Mouse (Mus musculus) liver, embryonic 14.5 days (tissue): ENCODE measurements around the gene Dscam. TPM values are rescaled to one million over a fixed set of nuclear protein-coding genes. Genes with fewer than 3 reads are reported as not detected.
A peak's percentile ranks its signal among the peaks of the same experiment; 100 is the strongest.

Experiments
- ATAC-seq: fragments of 200-750 bp; cut with Nextera tagmentation; 2 replicates; pipeline ENCODE4 v1.8.0; 2017; ENCODE audit warnings: moderate number of reproducible peaks, mild to moderate bottlenecking, moderate library complexity; ENCODE audit not compliant: insufficient read depth
- DNase-seq, 3 experiments: peaks; one replicate each; pipeline ENCODE4 v3.0.0-alpha.2; 2012 to 2013; ENCODE audit warnings: low read depth in 3 of 3, low spot score in 3 of 3
- H3K27ac ChIP-seq: fragments of 300-500 bp; sonication (generic); 2 replicates; pipeline ENCODE4 v1.5.1; 2014; ENCODE audit warnings: moderate library complexity, mild to moderate bottlenecking, control low read depth, inconsistent platforms
- H3K27me3 ChIP-seq: fragments of 300-500 bp; sonication (generic); 2 replicates; pipeline ENCODE4 v1.6.1; 2014; ENCODE audit warnings: mild to moderate bottlenecking, low read length, moderate library complexity; ENCODE audit not compliant: control insufficient read depth, insufficient read depth
- H3K36me3 ChIP-seq: fragments of 300-500 bp; sonication (generic); replicated peaks from 2 replicates; pipeline ENCODE4 v1.6.1; 2014; ENCODE audit warnings: low read depth; ENCODE audit not compliant: control insufficient read depth, insufficient read depth
- H3K4me1 ChIP-seq, 2 experiments: fragments of 200-500 bp in 1 of 2; fragments of 300-500 bp in 1 of 2; sonication (generic) in 1 of 2; replicated peaks; 2 replicates each; pipeline ENCODE4 v1.6.1; 2012 to 2014; ENCODE audit warnings: antibody characterized with exemption in 1 of 2, inconsistent platforms in 1 of 2, low read length in 1 of 2; ENCODE audit not compliant: control insufficient read depth in 2 of 2, insufficient read depth in 2 of 2
- H3K4me2 ChIP-seq: fragments of 300-500 bp; sonication (generic); 2 replicates; pipeline ENCODE4 v1.6.1; 2014; ENCODE audit warnings: low read depth, mild to moderate bottlenecking, control low read depth, moderate library complexity
- H3K4me3 ChIP-seq, 2 experiments: fragments of 200-500 bp in 1 of 2; fragments of 300-500 bp in 1 of 2; sonication (generic) in 1 of 2; 2 replicates each; pipeline ENCODE4 v1.5.1; 2012 to 2014; ENCODE audit warnings: low read depth in 2 of 2, low read length in 2 of 2, mild to moderate bottlenecking in 2 of 2, control low read depth in 1 of 2, inconsistent platforms in 1 of 2, moderate library complexity in 1 of 2; ENCODE audit not compliant: insufficient read depth in 1 of 2
- H3K9ac ChIP-seq: fragments of 300-500 bp; sonication (generic); replicated peaks from 2 replicates; pipeline ENCODE4 v1.6.1; 2014; ENCODE audit warnings: mild to moderate bottlenecking, control low read depth, moderate library complexity
- H3K9me3 ChIP-seq: fragments of 300-500 bp; sonication (generic); 2 replicates; pipeline ENCODE4 v1.6.1; 2016; ENCODE audit warnings: low read length, mixed read lengths; ENCODE audit not compliant: control insufficient read depth
- CTCF ChIP-seq: IDR thresholded peaks from 2 replicates; pipeline ENCODE4 v1.5.1; 2016; ENCODE audit warnings: antibody characterized with exemption, low read depth, control low read depth
- EP300 ChIP-seq: IDR thresholded peaks from 2 replicates; pipeline ENCODE4 v1.6.1; 2016; ENCODE audit warnings: antibody characterized with exemption, low read depth
- WGBS: fragments of 180-500 bp; shearing (Covaris S2); extraction: QIAGEN DNeasy Blood & Tissue Kit; methylation state at CpG from one replicate; pipeline ENCODE4 v1.1.7; 2014; ENCODE audit not compliant: insufficient replicate concordance; 5-methylcytosine and 5-hydroxymethylcytosine counted together
- polyA plus RNA-seq, 2 experiments: library from polyadenylated mRNA; depleted of rRNA in 1 of 2; stranded (reverse) in 1 of 2; unstranded in 1 of 2; fragments of >200 nt; fragmentation: Nextera tagmentation in 1 of 2; extraction: Ambion mirVana in 1 of 2; gene quantifications; 2 replicates each; pipeline versions ENCODE4 v1.2.1 to v1.2.3; 2012 to 2014

Gene Dscam
- polyA plus RNA-seq, 2 experiments: not detected

DNA sequence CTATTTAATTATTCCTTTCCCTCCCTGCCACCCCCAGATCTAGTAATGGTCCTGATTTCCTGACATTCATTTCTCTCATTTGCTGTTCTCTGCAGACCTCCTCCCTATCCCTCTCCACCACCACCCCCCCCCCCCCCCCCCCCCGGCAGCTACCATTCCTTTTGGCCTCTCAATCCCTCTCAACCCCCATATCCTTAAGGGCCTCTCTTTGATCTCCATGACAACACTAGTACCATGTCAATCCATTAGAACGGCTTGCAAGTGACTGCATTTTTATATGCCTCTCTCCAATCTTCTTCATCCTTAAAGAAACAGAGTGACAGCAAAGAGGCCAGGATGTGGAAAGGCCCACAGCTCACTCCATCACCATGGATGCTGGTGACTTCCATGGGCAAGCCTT is 480.5 kb downstream of the Dscam start:
- WGBS: 16% methylated on average over 1 of the region's 2 CpGs
- no peak overlapping the region for H3K27ac ChIP-seq
- TF ChIP-seq EP300: no peak
- TF ChIP-seq CTCF: no peak
- H3K9ac ChIP-seq: no peak overlapping the region
- H3K4me1 ChIP-seq: no peaks in the 10 kb centered on the region
- H3K4me2 ChIP-seq: no peak overlapping the region
- H3K27me3 ChIP-seq: no peaks in the 10 kb centered on the region
- ATAC-seq: no peak
- no peak overlapping the region for H3K4me3 ChIP-seq
- no peaks in the 10 kb centered on the region for H3K36me3 ChIP-seq
- no peak for DNase-seq
- no peaks in the 10 kb centered on the region for H3K9me3 ChIP-seq

DNA sequence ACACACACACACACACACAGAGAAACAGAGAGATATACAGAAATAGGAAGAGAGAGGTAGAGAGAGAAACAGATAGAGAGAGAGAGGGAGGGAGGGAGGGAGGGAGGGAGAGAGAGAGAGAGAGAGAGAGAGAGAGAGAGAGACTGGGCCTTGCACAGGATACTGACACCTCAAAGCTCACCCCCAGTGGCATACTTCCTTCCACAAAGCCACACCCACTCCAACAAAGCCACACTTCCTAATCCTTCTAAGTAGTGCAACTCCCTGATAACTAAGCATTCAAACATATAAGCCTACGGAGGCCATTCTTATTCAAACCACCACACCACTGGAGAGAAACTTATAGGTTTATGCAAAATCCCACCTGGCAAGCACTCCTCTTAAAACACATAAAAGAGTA is 481.1 kb downstream of the Dscam start:
- TF ChIP-seq CTCF (no peak), EP300 (no peak)
- 16% methylated on average over 1 of the region's 1 CpGs for WGBS

DNA sequence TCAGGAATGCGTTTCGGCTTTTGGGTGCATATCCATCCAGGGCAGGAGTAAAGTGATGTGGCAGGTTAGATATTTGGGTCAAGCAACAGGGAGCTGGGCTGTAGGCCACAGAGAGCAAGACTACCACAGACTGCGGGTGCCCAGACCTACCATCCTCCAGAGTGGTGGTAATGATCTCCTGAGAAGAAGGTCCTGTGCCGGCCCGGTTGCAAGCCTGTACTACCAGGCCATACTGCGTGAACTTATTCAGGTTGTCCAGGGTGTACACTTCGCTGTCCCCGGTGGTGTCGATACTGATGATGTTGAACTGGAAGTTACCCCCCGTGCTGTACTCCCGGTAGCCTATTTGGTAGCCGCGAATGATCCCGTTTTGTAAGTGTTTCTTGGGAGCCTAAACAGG is 485.5 kb downstream of the Dscam start:
- Histone ChIP-seq H3K27me3 (no peaks in the 10 kb centered on the region), H3K9ac (no peak overlapping the region), H3K9me3 (no peaks in the 10 kb centered on the region), H3K36me3 (no peaks in the 10 kb centered on the region), H3K27ac (no peak overlapping the region), H3K4me3 (no peak overlapping the region), H3K4me2 (no peak overlapping the region), H3K4me1 (no peaks in the 10 kb centered on the region)
- 80% methylated on average over 14 of the region's 14 CpGs for WGBS
- ATAC-seq (no peak), DNase-seq (no peak)
- TF ChIP-seq CTCF (no peak), EP300 (no peak)

More for the DNA sequence above, 481.1 kb downstream of the Dscam start:
- Histone ChIP-seq H3K27me3 (no peaks in the 10 kb centered on the region), H3K4me2 (no peak overlapping the region), H3K9ac (no peak overlapping the region), H3K9me3 (no peaks in the 10 kb centered on the region), H3K4me3 (no peak overlapping the region), H3K4me1 (no peaks in the 10 kb centered on the region), H3K27ac (no peak overlapping the region), H3K36me3 (no peaks in the 10 kb centered on the region)
- no peak for ATAC-seq
- no peak for DNase-seq

DNA sequence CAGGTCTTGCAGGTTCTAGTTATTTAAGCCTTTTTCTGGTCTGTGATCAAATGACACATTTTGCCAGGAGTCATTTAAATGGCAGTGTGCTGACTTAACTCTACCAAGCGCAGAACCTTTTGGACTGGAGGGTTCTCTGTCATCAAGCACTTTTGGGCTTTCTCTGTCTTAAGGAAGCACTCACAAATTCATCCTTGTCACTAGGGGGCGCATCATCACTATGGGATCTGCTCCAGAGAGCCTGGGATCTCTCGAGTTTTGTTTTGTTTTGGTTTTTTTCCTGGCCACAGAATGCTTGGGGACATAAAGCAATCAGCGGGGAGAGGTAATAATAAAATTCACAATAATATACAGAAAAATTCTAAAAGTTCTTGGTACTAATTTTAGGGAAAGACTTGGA is 486.0 kb downstream of the Dscam start:
- H3K9me3 ChIP-seq: no peaks in the 10 kb centered on the region
- no peaks in the 10 kb centered on the region for H3K4me1 ChIP-seq
- no peak overlapping the region for H3K27ac ChIP-seq
- TF ChIP-seq EP300 (no peak), CTCF (peak; percentile 60)
- H3K27me3 ChIP-seq: no peaks in the 10 kb centered on the region
- ATAC-seq (no peak), DNase-seq (peak; percentile 4 to 7 (median 7))
- no peaks in the 10 kb centered on the region for H3K36me3 ChIP-seq
- WGBS: 14% methylated on average over 4 of the region's 4 CpGs
- H3K4me3 ChIP-seq: no peak overlapping the region
- no peak overlapping the region for H3K9ac ChIP-seq
- H3K4me2 ChIP-seq: no peak overlapping the region

DNA sequence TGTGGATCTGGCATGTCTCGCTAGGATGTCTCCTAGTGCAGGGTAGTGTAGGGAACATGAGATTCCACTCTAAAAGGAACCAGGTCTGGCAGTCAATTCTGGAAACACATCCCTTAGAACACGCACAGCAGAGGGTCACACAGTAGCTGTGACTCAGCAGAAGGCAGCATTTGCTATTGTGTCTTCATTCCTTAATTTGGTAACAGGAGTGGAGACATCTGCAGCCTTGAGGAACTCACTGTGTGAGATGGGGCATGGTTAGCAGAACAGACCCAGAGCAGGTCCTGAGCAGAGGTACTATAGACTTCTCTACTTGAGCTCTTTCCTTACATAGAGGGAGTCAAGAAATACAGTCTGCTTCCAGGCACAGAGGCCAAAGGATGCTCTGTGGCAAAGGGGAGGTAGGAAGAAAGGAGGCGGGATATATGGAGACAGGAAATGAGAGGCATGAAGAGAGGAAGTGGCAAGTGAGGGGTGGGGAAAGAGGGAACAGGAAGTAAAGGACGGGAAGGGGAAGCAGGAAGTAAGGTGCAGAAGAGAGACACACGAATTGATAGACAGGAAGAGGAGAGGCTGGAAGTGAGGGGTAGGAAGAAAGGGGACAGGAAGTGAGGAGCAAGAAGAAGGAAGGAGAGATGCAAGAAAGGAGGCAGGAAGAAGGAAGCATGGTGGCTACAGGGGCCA is 488.1 kb downstream of the Dscam start:
- Histone ChIP-seq H3K4me2 (no peak overlapping the region), H3K9me3 (no peaks in the 10 kb centered on the region), H3K4me1 (no peaks in the 10 kb centered on the region), H3K27ac (no peak overlapping the region), H3K9ac (no peak overlapping the region), H3K27me3 (no peaks in the 10 kb centered on the region), H3K36me3 (no peaks in the 10 kb centered on the region), H3K4me3 (no peak overlapping the region)
- TF ChIP-seq EP300: no peak
- TF ChIP-seq CTCF: no peak
- 34% methylated on average over 5 of the region's 5 CpGs for WGBS
- DNase-seq (no peak), ATAC-seq (no peak)
